Mouse (Mus musculus): ENCODE measurements at regions not wholly inside any gene's neighbourhood (a gene's known extent, or its start where the extent isn't known, plus 50 kb on each side); places are given as distances from the start of the nearest gene placed in this dataset.

- Histone ChIP-seq H3K9me3 (ENCODE audit: control insufficient read depth, low read length) (no peaks in the 10 kb centered on the region), H3K4me1 (ENCODE audit: control insufficient read depth, insufficient read depth, low read depth, low read length) (peaks cover 3% of the 10 kb centered on the region; the same call in 1 of the 2 replicates), H3K36me3 (ENCODE audit: control insufficient read depth, insufficient read depth, low read length) (no peaks in the 10 kb centered on the region), H3K27me3 (replicated peaks; ENCODE audit: control insufficient read depth, insufficient read depth, low read length) (no peaks in the 10 kb centered on the region), H3K27ac (ENCODE audit: low read depth, low read length) (no peak overlapping the region), H3K4me2 (ENCODE audit: low read length) (no peak overlapping the region), H3K9ac (ENCODE audit: low read depth, low read length) (no peak overlapping the region), H3K4me3 (ENCODE audit: low read length) (no peak overlapping the region)
- 83% methylated on average over 2 of the region's 2 CpGs for WGBS
- no peak for ATAC-seq
Observed at GRCm38 (mm10) chr3:21484052-21484451, 592.4 kb upstream of the Tbl1xr1 start.

- Histone ChIP-seq H3K9ac (ENCODE audit: low read depth, low read length) (no peak overlapping the region), H3K4me2 (ENCODE audit: low read length) (no peak overlapping the region), H3K4me3 (ENCODE audit: low read length) (no peak overlapping the region), H3K27ac (ENCODE audit: low read depth, low read length) (no peak overlapping the region), H3K27me3 (replicated peaks; ENCODE audit: control insufficient read depth, insufficient read depth, low read length) (no peaks in the 10 kb centered on the region), H3K9me3 (ENCODE audit: control insufficient read depth, low read length) (no peaks in the 10 kb centered on the region), H3K36me3 (ENCODE audit: control insufficient read depth, insufficient read depth, low read length) (no peaks in the 10 kb centered on the region), H3K4me1 (ENCODE audit: control insufficient read depth, insufficient read depth, low read depth, low read length) (no peaks in the 10 kb centered on the region)
- ATAC-seq: no peak
Observed at GRCm38 (mm10) chr3:21485454-21485853, 591.0 kb upstream of the Tbl1xr1 start.

- no peaks in the 10 kb centered on the region for H3K36me3 ChIP-seq (ENCODE audit: control insufficient read depth, insufficient read depth, low read length)
- no peak for ATAC-seq
- no peak overlapping the region for H3K4me3 ChIP-seq (ENCODE audit: low read length)
- H3K9ac ChIP-seq (ENCODE audit: low read depth, low read length): no peak overlapping the region
- no peak overlapping the region for H3K4me2 ChIP-seq (ENCODE audit: low read length)
- WGBS: 76% methylated on average over 1 of the region's 1 CpGs
- peaks cover under 1% of the 10 kb centered on the region; the same call in 1 of the 2 replicates for H3K4me1 ChIP-seq (ENCODE audit: control insufficient read depth, insufficient read depth, low read depth, low read length)
- H3K9me3 ChIP-seq (ENCODE audit: control insufficient read depth, low read length): no peaks in the 10 kb centered on the region
- H3K27ac ChIP-seq (ENCODE audit: low read depth, low read length): no peak overlapping the region
- H3K27me3 ChIP-seq (replicated peaks; ENCODE audit: control insufficient read depth, insufficient read depth, low read length): no peaks in the 10 kb centered on the region
Observed at GRCm38 (mm10) chr3:21489547-21489946, 586.9 kb upstream of the Tbl1xr1 start.

GRCm38 (mm10) chr3:21492413-21492812 is 584.0 kb upstream of the Tbl1xr1 start:
- no peaks in the 10 kb centered on the region for H3K27me3 ChIP-seq (replicated peaks; ENCODE audit: control insufficient read depth, insufficient read depth, low read length)
- 62% methylated on average over 3 of the region's 3 CpGs for WGBS
- ATAC-seq: no peak
- no peak overlapping the region for H3K4me2 ChIP-seq (ENCODE audit: low read length)
- no peak overlapping the region for H3K27ac ChIP-seq (ENCODE audit: low read depth, low read length)
- H3K4me1 ChIP-seq (ENCODE audit: control insufficient read depth, insufficient read depth, low read depth, low read length): peaks cover 4% of the 10 kb centered on the region
- H3K9me3 ChIP-seq (ENCODE audit: control insufficient read depth, low read length): no peaks in the 10 kb centered on the region
- no peak overlapping the region for H3K9ac ChIP-seq (ENCODE audit: low read depth, low read length)
- no peaks in the 10 kb centered on the region for H3K36me3 ChIP-seq (ENCODE audit: control insufficient read depth, insufficient read depth, low read length)
- no peak overlapping the region for H3K4me3 ChIP-seq (ENCODE audit: low read length)

GRCm38 (mm10) chr3:21493384-21493783 is 583.1 kb upstream of the Tbl1xr1 start:
- H3K4me1 ChIP-seq (ENCODE audit: control insufficient read depth, insufficient read depth, low read depth, low read length): peaks cover 4% of the 10 kb centered on the region
- ATAC-seq: peak; percentile 62
- no peaks in the 10 kb centered on the region for H3K36me3 ChIP-seq (ENCODE audit: control insufficient read depth, insufficient read depth, low read length)
- WGBS: 68% methylated on average over 6 of the region's 6 CpGs
- H3K4me3 ChIP-seq (ENCODE audit: low read length): no peak overlapping the region
- H3K9me3 ChIP-seq (ENCODE audit: control insufficient read depth, low read length): no peaks in the 10 kb centered on the region
- no peak overlapping the region for H3K27ac ChIP-seq (ENCODE audit: low read depth, low read length)
- no peak overlapping the region for H3K4me2 ChIP-seq (ENCODE audit: low read length)
- no peak overlapping the region for H3K9ac ChIP-seq (ENCODE audit: low read depth, low read length)
- no peaks in the 10 kb centered on the region for H3K27me3 ChIP-seq (replicated peaks; ENCODE audit: control insufficient read depth, insufficient read depth, low read length)

GRCm38 (mm10) chr3:21494904-21495303 is 581.5 kb upstream of the Tbl1xr1 start:
- no peak overlapping the region for H3K4me2 ChIP-seq (ENCODE audit: low read length)
- H3K27ac ChIP-seq (ENCODE audit: low read depth, low read length): no peak overlapping the region
- H3K27me3 ChIP-seq (replicated peaks; ENCODE audit: control insufficient read depth, insufficient read depth, low read length): no peaks in the 10 kb centered on the region
- no peak overlapping the region for H3K4me3 ChIP-seq (ENCODE audit: low read length)
- no peaks in the 10 kb centered on the region for H3K36me3 ChIP-seq (ENCODE audit: control insufficient read depth, insufficient read depth, low read length)
- no peak overlapping the region for H3K9ac ChIP-seq (ENCODE audit: low read depth, low read length)
- WGBS: 45% methylated on average over 3 of the region's 3 CpGs
- peak; percentile 57; the same call in 1 of the 2 replicates for ATAC-seq
- no peaks in the 10 kb centered on the region for H3K9me3 ChIP-seq (ENCODE audit: control insufficient read depth, low read length)
- peaks cover 4% of the 10 kb centered on the region for H3K4me1 ChIP-seq (ENCODE audit: control insufficient read depth, insufficient read depth, low read depth, low read length)

- Histone ChIP-seq H3K4me2 (ENCODE audit: low read length) (no peak overlapping the region), H3K36me3 (ENCODE audit: control insufficient read depth, insufficient read depth, low read length) (no peaks in the 10 kb centered on the region), H3K9ac (ENCODE audit: low read depth, low read length) (no peak overlapping the region), H3K27me3 (replicated peaks; ENCODE audit: control insufficient read depth, insufficient read depth, low read length) (no peaks in the 10 kb centered on the region), H3K27ac (ENCODE audit: low read depth, low read length) (no peak overlapping the region), H3K9me3 (ENCODE audit: control insufficient read depth, low read length) (no peaks in the 10 kb centered on the region), H3K4me1 (ENCODE audit: control insufficient read depth, insufficient read depth, low read depth, low read length) (peaks cover 4% of the 10 kb centered on the region), H3K4me3 (ENCODE audit: low read length) (no peak overlapping the region)
- ATAC-seq: no peak
- WGBS: 65% methylated on average over 5 of the region's 5 CpGs
Observed at GRCm38 (mm10) chr3:21495651-21496050, 580.8 kb upstream of the Tbl1xr1 start.

- no peak overlapping the region for H3K27ac ChIP-seq (ENCODE audit: low read depth, low read length)
- no peak overlapping the region for H3K4me2 ChIP-seq (ENCODE audit: low read length)
- WGBS: 75% methylated on average over 2 of the region's 2 CpGs
- H3K9ac ChIP-seq (ENCODE audit: low read depth, low read length): no peak overlapping the region
- no peaks in the 10 kb centered on the region for H3K36me3 ChIP-seq (ENCODE audit: control insufficient read depth, insufficient read depth, low read length)
- peaks cover 4% of the 10 kb centered on the region for H3K4me1 ChIP-seq (ENCODE audit: control insufficient read depth, insufficient read depth, low read depth, low read length)
- H3K27me3 ChIP-seq (replicated peaks; ENCODE audit: control insufficient read depth, insufficient read depth, low read length): no peaks in the 10 kb centered on the region
- no peak overlapping the region for H3K4me3 ChIP-seq (ENCODE audit: low read length)
- no peak for ATAC-seq
- H3K9me3 ChIP-seq (ENCODE audit: control insufficient read depth, low read length): no peaks in the 10 kb centered on the region
Observed at GRCm38 (mm10) chr3:21496166-21496565, 580.3 kb upstream of the Tbl1xr1 start.

- 41% methylated on average over 1 of the region's 1 CpGs for WGBS
- Histone ChIP-seq H3K36me3 (ENCODE audit: control insufficient read depth, insufficient read depth, low read length) (no peaks in the 10 kb centered on the region), H3K9ac (ENCODE audit: low read depth, low read length) (no peak overlapping the region), H3K27me3 (replicated peaks; ENCODE audit: control insufficient read depth, insufficient read depth, low read length) (no peaks in the 10 kb centered on the region), H3K4me1 (ENCODE audit: control insufficient read depth, insufficient read depth, low read depth, low read length) (peaks cover 4% of the 10 kb centered on the region), H3K27ac (ENCODE audit: low read depth, low read length) (no peak overlapping the region), H3K9me3 (ENCODE audit: control insufficient read depth, low read length) (no peaks in the 10 kb centered on the region), H3K4me2 (ENCODE audit: low read length) (no peak overlapping the region), H3K4me3 (ENCODE audit: low read length) (no peak overlapping the region)
- no peak for ATAC-seq
Observed at GRCm38 (mm10) chr3:21497011-21497410, 579.4 kb upstream of the Tbl1xr1 start.

GRCm38 (mm10) chr3:21507655-21508054 is 568.8 kb upstream of the Tbl1xr1 start:
- Histone ChIP-seq H3K4me2 (ENCODE audit: low read length) (no peak overlapping the region), H3K27ac (ENCODE audit: low read depth, low read length) (no peak overlapping the region), H3K36me3 (ENCODE audit: control insufficient read depth, insufficient read depth, low read length) (no peaks in the 10 kb centered on the region), H3K4me3 (ENCODE audit: low read length) (no peak overlapping the region), H3K4me1 (ENCODE audit: control insufficient read depth, insufficient read depth, low read depth, low read length) (no peaks in the 10 kb centered on the region), H3K27me3 (replicated peaks; ENCODE audit: control insufficient read depth, insufficient read depth, low read length) (no peaks in the 10 kb centered on the region), H3K9me3 (ENCODE audit: control insufficient read depth, low read length) (peaks cover 21% of the 10 kb centered on the region), H3K9ac (ENCODE audit: low read depth, low read length) (no peak overlapping the region)
- no peak for ATAC-seq
- WGBS: 91% methylated on average over 2 of the region's 2 CpGs
